Mouse (Mus musculus) forebrain, embryonic 10.5 days (tissue): ENCODE measurements around the gene Gm10961. TPM values are rescaled to one million over a fixed set of nuclear protein-coding genes. Genes with fewer than 3 reads are reported as not detected.
"Not testable (repeated sequence)": the region's sequence is repeated elsewhere in the genome, so short reads cannot be mapped to it uniquely, and the experiment has no call there.

Experiments
- DNase-seq: peaks from one replicate; pipeline ENCODE4 v3.0.0-alpha.2; 2017; ENCODE audit warnings: low spot score; ENCODE audit errors: extremely low spot score
- H3K27ac ChIP-seq: fragments of 300-500 bp; sonication (generic); 2 replicates; pipeline ENCODE4 v1.5.1; 2016; ENCODE audit warnings: mild to moderate bottlenecking
- H3K27me3 ChIP-seq: fragments of 300-500 bp; sonication (generic); 2 replicates; pipeline ENCODE4 v1.6.1; 2016; ENCODE audit warnings: mild to moderate bottlenecking; ENCODE audit not compliant: poor library complexity, severe bottlenecking
- H3K36me3 ChIP-seq: fragments of 300-500 bp; sonication (generic); replicated peaks from 2 replicates; pipeline ENCODE4 v1.6.1; 2016; ENCODE audit warnings: mild to moderate bottlenecking, moderate library complexity
- H3K4me1 ChIP-seq: fragments of 300-500 bp; sonication (generic); 2 replicates; pipeline ENCODE4 v1.6.1; 2016
- H3K4me3 ChIP-seq: fragments of 300-500 bp; sonication (generic); 2 replicates; pipeline ENCODE4 v1.5.1; 2016; ENCODE audit warnings: mild to moderate bottlenecking, moderate library complexity
- H3K9me3 ChIP-seq: fragments of 300-500 bp; sonication (generic); 2 replicates; pipeline ENCODE4 v1.6.1; 2016; ENCODE audit warnings: mild to moderate bottlenecking, moderate library complexity
- WGBS: fragments of 180-500 bp; shearing (Covaris S2); methylation state at CpG from one replicate; pipeline ENCODE4 v1.1.7; 2016; 5-methylcytosine and 5-hydroxymethylcytosine counted together
- polyA plus RNA-seq: library from polyadenylated mRNA; unstranded; fragments of >200 nt; fragmentation: Nextera tagmentation; extraction: Ambion mirVana; gene quantifications from 2 replicates; pipeline ENCODE4 v1.2.1, GENCODE M21; 2016

The Gm10961 gene
- polyA plus RNA-seq, 1 experiment from 2014 or later: not detected

DNA sequence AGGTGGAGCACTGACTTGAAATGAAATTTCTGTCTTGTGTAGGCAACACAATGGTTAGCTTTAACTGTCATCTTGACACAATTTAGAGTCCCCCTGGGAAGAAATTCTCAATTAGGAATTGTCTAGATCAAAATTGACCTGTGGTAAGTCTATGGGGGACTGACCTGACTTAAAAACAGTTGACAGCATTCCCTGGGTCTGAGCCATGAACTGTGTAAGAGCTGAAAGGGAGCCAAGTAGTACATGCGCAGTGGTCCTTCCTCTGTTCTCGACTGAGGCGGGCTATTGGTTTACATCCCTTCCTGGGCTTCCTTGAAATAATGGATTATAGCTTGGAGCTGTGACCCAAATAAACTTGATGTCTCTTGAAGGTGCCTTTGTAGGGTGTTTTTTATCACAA lies 15.8 kb downstream of the Gm10961 start:
- 96% methylated on average over 3 of the region's 3 CpGs for WGBS
- DNase-seq: no peak
- no peak overlapping the region for H3K27ac ChIP-seq
- no peaks in the 10 kb centered on the region for H3K9me3 ChIP-seq
- H3K4me1 ChIP-seq: peaks cover 7% of the 10 kb centered on the region
- H3K27me3 ChIP-seq: no peaks in the 10 kb centered on the region
- H3K36me3 ChIP-seq: no peaks in the 10 kb centered on the region
- H3K4me3 ChIP-seq: no peak overlapping the region

DNA sequence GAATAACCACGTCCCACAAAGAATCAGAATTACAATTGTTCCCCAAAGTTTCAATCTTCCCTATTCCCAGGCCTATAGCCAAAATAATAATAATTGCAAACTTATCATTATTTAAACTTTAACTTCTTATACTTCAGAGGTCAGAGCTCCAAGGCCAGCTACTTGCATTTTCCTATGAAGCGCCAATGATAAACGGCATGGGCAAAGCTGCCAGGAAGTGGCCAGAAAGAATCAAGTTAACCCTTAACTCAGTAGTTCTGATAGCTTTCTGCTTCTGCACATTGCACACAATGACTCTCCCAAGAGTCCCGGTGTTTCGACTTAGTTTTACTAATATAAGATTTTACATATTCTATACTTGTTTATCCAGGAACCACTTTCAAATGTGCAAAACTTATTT lies 19.2 kb downstream of the Gm10961 start:
- not testable (repeated sequence) for DNase-seq, H3K27me3 ChIP-seq, H3K27ac ChIP-seq, H3K4me1 ChIP-seq, H3K4me3 ChIP-seq, H3K9me3 ChIP-seq, H3K36me3 ChIP-seq
- 89% methylated on average over 5 of the region's 5 CpGs for WGBS

DNA sequence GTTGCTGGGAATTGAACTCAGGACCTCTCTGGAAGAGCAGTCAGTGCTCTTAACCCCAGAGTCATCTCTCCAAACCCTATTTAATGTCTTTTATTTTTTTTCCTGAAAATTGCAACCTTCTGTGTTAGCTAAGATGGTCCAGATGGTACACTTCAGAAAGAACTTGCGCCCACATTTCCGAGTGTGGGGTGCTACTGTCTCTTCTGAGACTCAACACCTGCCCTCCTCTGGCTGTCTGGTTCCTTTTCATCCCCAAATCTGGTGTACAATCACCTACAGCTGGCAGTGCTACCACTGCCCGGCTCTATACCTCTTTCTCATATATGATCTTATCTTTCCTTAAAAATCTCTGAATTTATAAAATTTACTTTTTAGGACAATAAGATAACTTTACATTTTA lies 21.8 kb downstream of the Gm10961 start:
- DNase-seq: no peak
- peaks cover 5% of the 10 kb centered on the region; the same call in 1 of the 2 replicates for H3K36me3 ChIP-seq
- peaks cover 2% of the 10 kb centered on the region for H3K4me1 ChIP-seq
- no peak overlapping the region for H3K4me3 ChIP-seq
- no peaks in the 10 kb centered on the region for H3K27me3 ChIP-seq
- 95% methylated on average over 3 of the region's 3 CpGs for WGBS
- H3K9me3 ChIP-seq: no peaks in the 10 kb centered on the region
- no peak overlapping the region for H3K27ac ChIP-seq

DNA sequence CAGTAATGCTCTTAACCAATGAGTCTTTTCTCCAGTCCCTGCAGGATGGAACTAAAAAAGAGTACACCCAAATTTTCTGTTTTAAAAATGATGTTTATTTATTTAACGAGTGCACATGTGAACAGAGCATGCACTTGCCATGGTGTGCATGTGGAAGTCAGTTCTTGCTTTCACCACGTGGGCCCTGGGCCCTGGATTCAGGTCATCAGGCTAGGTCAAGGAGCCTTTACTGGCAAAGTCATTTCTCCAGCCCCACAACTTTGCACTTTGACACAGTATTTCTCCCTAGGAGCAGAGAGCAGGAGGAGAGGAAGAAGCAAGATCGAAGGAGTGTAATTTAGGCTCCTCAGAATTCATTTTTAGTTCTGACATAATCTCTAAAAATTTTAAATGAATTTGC lies 23.7 kb downstream of the Gm10961 start:
- no peaks in the 10 kb centered on the region for H3K9me3 ChIP-seq
- WGBS: 86% methylated on average over 3 of the region's 3 CpGs
- H3K36me3 ChIP-seq: peaks cover 21% of the 10 kb centered on the region
- H3K27me3 ChIP-seq: no peaks in the 10 kb centered on the region
- H3K4me3 ChIP-seq: no peak overlapping the region
- DNase-seq: no peak
- H3K27ac ChIP-seq: no peak overlapping the region
- H3K4me1 ChIP-seq: no peaks in the 10 kb centered on the region

DNA sequence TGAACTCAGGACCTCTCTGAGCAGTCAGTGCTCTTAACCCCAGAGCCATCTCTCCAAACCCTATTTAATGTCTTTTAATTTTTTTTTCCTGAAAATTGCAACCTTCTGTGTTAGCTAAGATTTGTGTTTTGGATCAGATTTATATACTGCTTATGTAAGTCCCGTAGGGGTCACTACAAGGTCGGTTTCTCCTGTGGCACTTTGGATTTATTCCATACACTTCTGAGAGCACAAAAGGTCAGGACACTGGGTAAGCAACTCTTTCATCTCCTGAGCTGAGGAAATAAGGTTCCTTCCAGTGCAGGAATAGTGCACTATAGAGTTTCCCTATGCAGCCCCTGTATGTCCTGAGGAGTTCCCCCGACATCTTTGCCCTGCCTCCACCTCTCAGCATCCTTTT lies 24.4 kb downstream of the Gm10961 start:
- WGBS: 85% methylated on average over 3 of the region's 3 CpGs
- Histone ChIP-seq H3K4me3 (no peak overlapping the region), H3K27ac (no peak overlapping the region), H3K36me3 (peaks cover 27% of the 10 kb centered on the region), H3K4me1 (no peaks in the 10 kb centered on the region), H3K27me3 (no peaks in the 10 kb centered on the region), H3K9me3 (no peaks in the 10 kb centered on the region)
- DNase-seq: no peak

DNA sequence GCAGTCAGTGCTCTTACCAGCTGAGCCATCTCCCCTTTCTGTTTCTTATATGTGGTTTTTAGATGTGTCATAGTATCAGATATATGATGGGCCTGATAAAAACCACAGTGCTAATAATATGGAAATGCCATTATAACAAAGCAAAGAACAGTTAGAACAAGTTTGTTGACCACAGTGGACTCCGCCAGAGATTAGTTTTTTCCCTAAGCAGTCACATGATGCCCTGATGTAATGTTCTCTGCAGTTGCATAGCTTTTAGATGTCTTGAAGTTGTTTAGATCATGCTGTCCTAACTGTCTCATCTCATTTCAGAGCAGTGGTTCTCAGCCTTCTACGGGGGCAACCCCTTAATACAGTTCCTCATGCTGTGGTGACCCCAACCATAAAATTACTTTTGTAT lies 25.0 kb downstream of the Gm10961 start:
- H3K4me1 ChIP-seq: no peaks in the 10 kb centered on the region
- H3K4me3 ChIP-seq: no peak overlapping the region
- WGBS: 97% methylated on average over 2 of the region's 2 CpGs
- peaks cover 34% of the 10 kb centered on the region for H3K36me3 ChIP-seq
- H3K27me3 ChIP-seq: no peaks in the 10 kb centered on the region
- H3K9me3 ChIP-seq: no peaks in the 10 kb centered on the region
- no peak overlapping the region for H3K27ac ChIP-seq
- DNase-seq: no peak

DNA sequence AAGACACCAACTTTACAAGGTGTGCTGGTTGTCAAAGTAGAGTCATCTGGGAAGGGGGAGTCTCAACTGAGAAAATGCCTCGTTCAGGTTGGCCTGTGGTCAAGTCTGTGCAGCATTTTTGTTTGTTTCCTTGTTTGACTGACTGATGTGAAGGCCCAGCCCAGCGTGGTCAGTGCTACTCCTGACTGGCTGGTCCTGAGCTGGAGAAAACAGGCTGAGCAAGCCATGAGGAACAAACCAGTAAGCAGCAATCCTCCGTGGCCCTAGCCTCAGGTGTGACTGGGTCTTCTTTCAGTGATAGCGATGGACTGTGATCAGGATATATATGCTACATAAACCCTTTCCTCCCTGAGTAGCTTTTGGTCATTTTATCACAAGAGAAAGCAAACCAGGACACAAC lies 25.8 kb downstream of the Gm10961 start:
- no peaks in the 10 kb centered on the region for H3K27me3 ChIP-seq
- H3K36me3 ChIP-seq: peaks cover 41% of the 10 kb centered on the region
- no peak overlapping the region for H3K27ac ChIP-seq
- H3K4me3 ChIP-seq: no peak overlapping the region
- H3K9me3 ChIP-seq: no peaks in the 10 kb centered on the region
- WGBS: 84% methylated on average over 4 of the region's 4 CpGs
- DNase-seq: no peak
- no peaks in the 10 kb centered on the region for H3K4me1 ChIP-seq

DNA sequence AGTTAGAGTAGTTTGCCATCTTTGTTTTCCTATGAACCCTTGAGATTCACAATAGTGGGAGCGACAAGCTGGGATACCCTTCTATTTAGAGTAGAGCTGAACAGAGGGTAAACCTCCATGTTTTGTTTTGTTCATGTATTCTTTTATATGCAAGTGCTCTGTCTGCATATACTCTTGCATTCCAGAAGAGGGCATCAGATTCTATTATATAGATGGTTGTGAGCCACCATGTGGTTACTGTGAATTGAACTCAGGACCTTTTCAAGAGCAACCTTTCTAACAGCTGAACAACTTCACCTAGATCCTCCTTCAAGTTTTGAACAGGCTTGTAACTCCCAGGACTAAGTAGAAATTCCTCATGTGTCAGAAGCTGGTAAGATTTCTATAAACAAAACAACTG lies 27.9 kb downstream of the Gm10961 start:
- Histone ChIP-seq H3K9me3 (no peaks in the 10 kb centered on the region), H3K27me3 (no peaks in the 10 kb centered on the region), H3K4me3 (no peak overlapping the region), H3K4me1 (no peaks in the 10 kb centered on the region), H3K36me3 (peaks cover 62% of the 10 kb centered on the region), H3K27ac (no peak overlapping the region)
- WGBS: 91% methylated on average over 1 of the region's 1 CpGs
- no peak for DNase-seq

DNA sequence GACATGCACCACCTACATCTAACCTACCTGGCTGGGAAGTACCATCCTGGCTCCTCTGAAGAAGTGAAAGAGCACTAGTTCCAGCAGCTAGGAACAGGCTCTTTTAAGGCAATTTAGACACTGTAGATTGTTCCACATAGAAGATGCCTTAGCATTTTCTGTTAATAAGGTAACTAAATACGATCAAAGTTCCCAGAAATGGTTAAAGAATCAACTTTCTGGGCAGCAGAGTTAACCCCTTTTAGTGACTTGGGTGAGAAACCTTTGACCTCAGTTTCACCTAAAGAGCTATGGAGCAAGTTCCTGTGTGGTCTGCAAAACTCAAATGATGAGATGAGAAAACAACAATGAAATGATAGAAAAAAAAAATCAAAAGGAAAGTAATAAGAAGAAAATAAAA lies 33.5 kb downstream of the Gm10961 start:
- WGBS: 83% methylated on average over 1 of the region's 1 CpGs
- Histone ChIP-seq H3K27me3 (no peaks in the 10 kb centered on the region), H3K9me3 (no peaks in the 10 kb centered on the region), H3K4me1 (no peaks in the 10 kb centered on the region), H3K27ac (no peak overlapping the region), H3K36me3 (peaks cover 99% of the 10 kb centered on the region), H3K4me3 (no peak overlapping the region)
- no peak for DNase-seq

DNA sequence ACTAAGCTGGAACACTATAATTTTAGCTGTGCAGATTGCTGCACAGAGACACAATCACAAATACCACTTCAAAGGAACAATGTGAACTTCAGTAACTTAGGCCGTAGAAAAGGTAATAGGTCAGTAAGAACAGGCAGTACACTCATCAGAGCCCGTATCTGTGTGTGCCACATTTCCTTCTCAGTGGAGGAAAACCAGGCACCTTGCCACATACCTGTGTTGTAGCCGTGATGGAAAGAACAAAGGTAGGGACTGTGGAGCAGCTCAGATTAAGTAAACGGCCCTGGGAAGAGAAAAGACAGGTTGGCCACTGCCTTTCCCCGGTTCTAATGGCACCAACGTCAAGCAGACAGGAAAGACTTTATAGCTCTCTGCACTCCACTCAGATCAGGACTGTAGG lies 36.3 kb downstream of the Gm10961 start:
- DNase-seq: no peak
- Histone ChIP-seq H3K4me1 (no peaks in the 10 kb centered on the region), H3K9me3 (no peaks in the 10 kb centered on the region), H3K36me3 (peaks cover 100% of the 10 kb centered on the region), H3K4me3 (no peak overlapping the region), H3K27me3 (no peaks in the 10 kb centered on the region), H3K27ac (no peak overlapping the region)
- 91% methylated on average over 6 of the region's 6 CpGs for WGBS

DNA sequence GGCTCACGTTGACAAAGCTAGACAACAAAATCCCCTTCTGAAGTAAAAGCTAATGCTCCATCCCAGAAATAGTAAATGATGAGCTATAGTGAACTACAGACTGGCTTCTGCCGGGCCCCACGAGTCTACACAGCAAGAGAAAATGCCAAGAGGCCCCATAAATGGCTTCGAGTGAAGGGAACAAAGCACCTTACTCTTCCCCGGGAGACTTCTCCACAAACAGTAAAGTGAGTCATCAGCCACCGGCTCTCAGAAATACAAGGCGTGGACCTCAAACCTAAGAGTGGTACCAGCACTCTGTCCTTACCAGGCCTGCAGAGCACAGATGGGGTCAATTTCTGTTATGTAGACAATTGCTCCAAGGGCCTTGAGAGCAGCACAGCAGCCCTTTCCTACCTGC lies 37.7 kb downstream of the Gm10961 start:
- Histone ChIP-seq H3K4me1 (no peaks in the 10 kb centered on the region), H3K27ac (no peak overlapping the region), H3K27me3 (no peaks in the 10 kb centered on the region), H3K4me3 (no peak overlapping the region), H3K36me3 (peaks cover 99% of the 10 kb centered on the region), H3K9me3 (no peaks in the 10 kb centered on the region)
- DNase-seq: no peak
- 91% methylated on average over 7 of the region's 7 CpGs for WGBS

DNA sequence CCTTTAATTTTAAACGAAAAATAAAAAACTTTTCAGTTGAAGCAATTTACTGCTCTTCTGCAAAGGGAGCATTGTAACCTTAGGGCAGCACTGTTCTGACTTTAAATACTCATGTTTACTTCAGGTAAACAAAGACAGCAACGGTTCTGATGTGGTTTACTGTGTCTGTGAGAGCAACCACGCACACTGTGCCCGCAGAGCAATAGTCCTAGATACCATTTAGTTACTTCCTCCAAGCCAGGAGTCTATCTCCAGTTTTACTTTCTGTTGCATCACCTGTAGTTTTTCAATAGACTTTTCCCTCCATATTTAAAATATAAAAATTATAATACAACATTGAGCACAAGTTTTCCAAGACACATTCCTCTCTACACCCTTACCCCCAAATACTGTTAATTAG lies 39.4 kb downstream of the Gm10961 start:
- Histone ChIP-seq H3K4me1 (no peaks in the 10 kb centered on the region), H3K27ac (no peak overlapping the region), H3K36me3 (peaks cover 99% of the 10 kb centered on the region), H3K9me3 (no peaks in the 10 kb centered on the region), H3K4me3 (no peak overlapping the region), H3K27me3 (no peaks in the 10 kb centered on the region)
- WGBS: 92% methylated on average over 4 of the region's 4 CpGs
- DNase-seq: no peak

DNA sequence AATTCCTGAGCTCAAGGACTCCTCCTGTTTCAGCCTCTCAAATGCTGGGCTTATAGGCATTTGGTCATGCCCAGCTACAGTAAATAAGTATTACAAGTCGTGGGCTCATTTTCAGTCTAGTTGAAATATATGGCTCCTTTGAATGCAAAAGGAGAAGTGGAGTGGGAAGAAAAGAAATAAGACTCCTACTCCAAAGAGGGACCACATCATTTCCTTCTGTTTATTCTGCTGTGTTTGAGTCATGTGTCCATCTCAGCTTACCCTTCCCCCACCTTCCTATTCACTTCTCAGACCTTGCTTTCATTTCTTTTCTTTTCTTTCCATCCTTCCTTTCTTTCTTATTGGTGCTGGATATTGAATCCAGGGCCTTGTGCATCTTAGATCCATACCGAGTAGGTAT lies 40.4 kb downstream of the Gm10961 start:
- Histone ChIP-seq H3K27ac (no peak overlapping the region), H3K27me3 (no peaks in the 10 kb centered on the region), H3K4me3 (no peak overlapping the region), H3K9me3 (no peaks in the 10 kb centered on the region), H3K4me1 (no peaks in the 10 kb centered on the region), H3K36me3 (peaks cover 99% of the 10 kb centered on the region)
- WGBS: 92% methylated on average over 2 of the region's 2 CpGs
- no peak for DNase-seq

DNA sequence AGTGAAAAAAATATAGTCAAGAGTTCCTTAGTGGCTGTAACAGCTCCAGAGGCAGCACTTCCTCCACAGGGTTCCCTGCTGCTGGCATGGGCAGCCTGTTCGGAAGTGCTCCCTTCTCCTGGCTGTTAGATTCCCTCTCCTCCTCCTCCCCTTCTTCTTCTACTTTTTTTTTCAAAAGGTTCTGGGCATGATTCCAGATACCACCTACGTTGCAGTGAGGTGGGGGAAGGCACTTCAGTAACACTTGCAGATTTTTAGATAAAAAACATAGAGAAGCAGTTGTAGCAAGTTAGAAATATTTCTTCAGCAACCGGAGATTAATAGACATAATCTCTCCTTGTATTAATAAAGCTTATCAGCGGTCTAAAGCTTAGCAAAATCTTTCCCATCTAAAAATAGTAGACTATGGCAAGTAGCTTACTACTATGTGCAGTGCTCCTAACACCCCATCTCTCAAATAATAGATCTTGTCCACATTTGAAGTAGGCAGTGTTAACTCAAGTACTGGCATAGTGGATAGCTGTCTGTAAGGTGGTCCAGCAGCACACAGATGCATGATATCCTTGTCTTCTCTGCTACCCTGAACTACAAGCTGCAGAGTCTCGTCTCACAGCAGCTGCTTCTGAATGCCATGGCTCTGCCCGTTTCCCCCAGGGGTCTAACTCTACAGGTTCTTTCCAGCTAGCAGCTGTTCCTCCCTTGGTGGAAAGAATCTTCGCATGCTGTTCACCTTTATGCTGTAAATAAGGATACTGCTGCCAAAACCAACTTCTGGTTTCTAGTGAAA lies 49.9 kb downstream of the Gm10961 start:
- Histone ChIP-seq H3K4me3 (no peak overlapping the region), H3K9me3 (no peaks in the 10 kb centered on the region), H3K36me3 (peaks cover 25% of the 10 kb centered on the region), H3K4me1 (peaks cover 5% of the 10 kb centered on the region; the same call in 1 of the 2 replicates), H3K27me3 (no peaks in the 10 kb centered on the region), H3K27ac (no peak overlapping the region)
- no peak for DNase-seq
- WGBS: 69% methylated on average over 7 of the region's 7 CpGs
